8 mouse cellular contexts compared by ENCODE assay signal in genomic region chr6:51207587-51208361, GRCm38 (mm10).
A peak's percentile ranks its signal among the peaks of the same experiment; 100 is the strongest.
DNase-seq lines count a peak whose midpoint lies in the region; ATAC-seq lines count a peak whose summit lies in the region.

No protein-coding gene starts in this region.

- no peaks in the 10 kb centered on the region for H3K36me3 ChIP-seq in heart, embryonic 16.5 days (ENCODE audit: control insufficient read depth, insufficient read depth)
- no peaks in the 10 kb centered on the region for H3K36me3 ChIP-seq in embryonic facial prominence, embryonic 10.5 days (replicated peaks)
- no peaks in the 10 kb centered on the region for H3K36me3 ChIP-seq in neural tube, embryonic 11.5 days (ENCODE audit: control insufficient read depth, insufficient read depth, low read length)

- 2% methylated on average over 21 of the region's 21 CpGs for WGBS in heart, embryonic 16.5 days
- WGBS in embryonic facial prominence, embryonic 10.5 days = 3% methylated on average over 21 of the region's 21 CpGs
- 3% methylated on average over 21 of the region's 21 CpGs for WGBS in neural tube, embryonic 11.5 days

- DNase-seq in heart, postnatal 14 days = no peak
- peak; percentile 39 for DNase-seq in embryonic facial prominence, embryonic 10.5 days (ENCODE audit: low spot score)
- DNase-seq in induced T-regulatory cell, adult 2 months (ENCODE audit: low read depth) = peak; percentile 20
- DNase-seq in neural tube, embryonic 11.5 days (ENCODE audit: low spot score) = peak; percentile 34
- no peak for DNase-seq in Muller cell, postnatal 12 days (ENCODE audit: inconsistent ontology term)
- DNase-seq in layer of hippocampus, postnatal 36 days = no peak
- no peak for DNase-seq in gastrocnemius, postnatal 10 days

- no peak for ATAC-seq in heart, embryonic 16.5 days (replicated peaks; ENCODE audit: extremely low read depth, insufficient read depth, low FRiP score)
- ATAC-seq in neural tube, embryonic 11.5 days (ENCODE audit: insufficient read depth, low FRiP score, low TSS enrichment) = no peak

- no peaks in the 10 kb centered on the region for H3K9me3 ChIP-seq in heart, embryonic 16.5 days (replicated peaks; ENCODE audit: control insufficient read depth, low read length)
- H3K9me3 ChIP-seq in embryonic facial prominence, embryonic 10.5 days = no peaks in the 10 kb centered on the region
- no peaks in the 10 kb centered on the region for H3K9me3 ChIP-seq in neural tube, embryonic 11.5 days (ENCODE audit: control insufficient read depth, low read length)

- peak overlapping the region; percentile 26 for H3K4me3 ChIP-seq in heart, embryonic 16.5 days (ENCODE audit: low read length)
- peak overlapping the region; percentile 47 for H3K4me3 ChIP-seq in embryonic facial prominence, embryonic 10.5 days
- H3K4me3 ChIP-seq in neural tube, embryonic 11.5 days (ENCODE audit: low read depth, low read length) = 0 out of 2 replicates have a peak overlapping the region, but pooled peaks have one; percentile 1

- intact Hi-C loops in heart, postnatal 14 days (cut with DNase I) = loop anchor here (2.0 kb wide), 1 partner anchor 651 kb away; no protein-coding TSS in a partner anchor

- peak overlapping the region; percentile 62 for H3K9ac ChIP-seq in heart, embryonic 16.5 days (ENCODE audit: low read length)
- peak overlapping the region; percentile 19; the same call in 1 of the 2 replicates for H3K9ac ChIP-seq in neural tube, embryonic 11.5 days (ENCODE audit: low read length)

- H3K4me2 ChIP-seq in heart, embryonic 16.5 days (ENCODE audit: low read depth, low read length) = peak overlapping the region; percentile 62
- H3K4me2 ChIP-seq in neural tube, embryonic 11.5 days (ENCODE audit: low read depth) = peak overlapping the region; percentile 30

- H3K27me3 ChIP-seq in heart, embryonic 16.5 days (ENCODE audit: control insufficient read depth, insufficient read depth, low read length) = peaks cover 9% of the 10 kb centered on the region
- H3K27me3 ChIP-seq in embryonic facial prominence, embryonic 10.5 days (replicated peaks; ENCODE audit: low read depth, poor library complexity, severe bottlenecking) = peaks cover 36% of the 10 kb centered on the region
- H3K27me3 ChIP-seq in neural tube, embryonic 11.5 days (ENCODE audit: control insufficient read depth, insufficient read depth, low read length) = no peaks in the 10 kb centered on the region

- H3K4me1 ChIP-seq in heart, embryonic 16.5 days (ENCODE audit: control insufficient read depth, insufficient read depth, low read length) = peaks cover 15% of the 10 kb centered on the region
- H3K4me1 ChIP-seq in embryonic facial prominence, embryonic 10.5 days = peaks cover 29% of the 10 kb centered on the region
- H3K4me1 ChIP-seq in neural tube, embryonic 11.5 days (ENCODE audit: control insufficient read depth, insufficient read depth, low read length) = no peaks in the 10 kb centered on the region

- H3K27ac ChIP-seq in heart, embryonic 16.5 days (ENCODE audit: low read length) = no peak overlapping the region
- peak overlapping the region; percentile 72 for H3K27ac ChIP-seq in embryonic facial prominence, embryonic 10.5 days (replicated peaks)
- peak overlapping the region; percentile 51 for H3K27ac ChIP-seq in neural tube, embryonic 11.5 days (ENCODE audit: low read depth, low read length)

Comparison
In these comparisons a context has a peak if more than half of its experiments do, and no peak if none do; other contexts are left out.
1. DNase-seq: peak in embryonic facial prominence, embryonic 10.5 days (single experiment), induced T-regulatory cell, adult 2 months (single experiment) and neural tube, embryonic 11.5 days (single experiment); none in heart, postnatal 14 days (0 of 2), Muller cell, postnatal 12 days (single experiment), layer of hippocampus, postnatal 36 days (0 of 2) and gastrocnemius, postnatal 10 days (single experiment).
2. Peak in every context shown above with its lines, with median percentiles within 50 percentile points of each other: H3K4me3 ChIP-seq.